Mouse (Mus musculus): ENCODE data around the gene Apba3.

- no peak for TF ChIP-seq CTCF (conservative IDR thresholded peaks at IDR 0.05; ENCODE audit: low read length)
- TF ChIP-seq NANOG (IDR thresholded peaks at IDR 0.05; ENCODE audit: borderline replicate concordance, low read length), result no peak
- no peak for TF ChIP-seq POU5F1 (IDR thresholded peaks at IDR 0.05; ENCODE audit: borderline replicate concordance, low read length)
Measured at GRCm38 (mm10) chr10:81321436-81321835, 54.7 kb downstream of the Apba3 start.

Data from E14TG2a.4 (cell line).